Mouse (Mus musculus) myocyte (in vitro differentiated cells): ENCODE results near the gene 1300017J02Rik. TPM values are rescaled to one million over a fixed set of nuclear protein-coding genes. Genes with fewer than 3 reads are reported as not detected.

Experiments used
- H3K27me3 ChIP-seq: one replicate; pipeline ENCODE4 v1.6.1; 2011; ENCODE audit not compliant: control insufficient read depth, insufficient read depth, insufficient read length
- H3K36me3 ChIP-seq: one replicate; pipeline ENCODE4 v1.6.1; 2011; ENCODE audit not compliant: control insufficient read depth, insufficient read depth
- H3K4me2 ChIP-seq: one replicate; pipeline ENCODE4 v1.6.1; 2011; ENCODE audit warnings: low read depth, control low read depth
- H3K4me3 ChIP-seq: one replicate; pipeline ENCODE4 v1.5.1; 2011; ENCODE audit warnings: mild to moderate bottlenecking, control low read depth, moderate library complexity
- H3K79me2 ChIP-seq: one replicate; pipeline ENCODE4 v1.6.1; 2011; ENCODE audit not compliant: control insufficient read depth, insufficient read depth
- H3ac ChIP-seq: one replicate; pipeline ENCODE4 v1.6.1; 2011; ENCODE audit not compliant: control insufficient read depth, insufficient read length
- CEBPB ChIP-seq: IDR thresholded peaks from 2 replicates; pipeline ENCODE4 v1.6.1; 2011; ENCODE audit warnings: mild to moderate bottlenecking, moderate library complexity; ENCODE audit not compliant: poor library complexity, insufficient read depth, severe bottlenecking
- E2F4 ChIP-seq: IDR thresholded peaks from one replicate; pipeline ENCODE4 v1.6.1; 2011; ENCODE audit warnings: mild to moderate bottlenecking, control low read depth, moderate library complexity; ENCODE audit not compliant: insufficient read depth
- MAX ChIP-seq: IDR thresholded peaks from one replicate; pipeline ENCODE4 v1.6.1; 2011; ENCODE audit warnings: low read depth, mild to moderate bottlenecking, control low read depth
- MYOD1 ChIP-seq, 3 experiments: IDR thresholded peaks; one replicate each; pipeline ENCODE4 v1.6.1; 2011; ENCODE audit warnings: control low read depth in 2 of 3, low read depth in 2 of 3, mild to moderate bottlenecking in 2 of 3, moderate library complexity in 1 of 3; ENCODE audit not compliant: insufficient read length in 2 of 3, control insufficient read depth in 1 of 3
- MYOG ChIP-seq, 3 experiments: IDR thresholded peaks; one replicate each; pipeline ENCODE4 v1.6.1; 2011; ENCODE audit warnings: control low read depth in 2 of 3, low read depth in 2 of 3, mild to moderate bottlenecking in 2 of 3; ENCODE audit not compliant: insufficient read length in 2 of 3, control insufficient read depth in 1 of 3, insufficient read depth in 1 of 3
- POLR2A ChIP-seq: IDR thresholded peaks from one replicate; pipeline ENCODE4 v1.6.1; 2011; ENCODE audit warnings: low read depth, mild to moderate bottlenecking, control low read depth, moderate library complexity; ENCODE audit not compliant: insufficient read length
- POLR2AphosphoS2 ChIP-seq: IDR thresholded peaks from one replicate; pipeline ENCODE4 v1.6.1; 2011; ENCODE audit warnings: low read depth, control low read depth; ENCODE audit not compliant: insufficient read length
- REST ChIP-seq: IDR thresholded peaks from one replicate; pipeline ENCODE4 v1.6.1; 2011; ENCODE audit warnings: mild to moderate bottlenecking, control low read depth, moderate library complexity; ENCODE audit not compliant: insufficient read depth, insufficient read length
- SRF ChIP-seq: IDR thresholded peaks from one replicate; pipeline ENCODE4 v1.6.1; 2011; ENCODE audit warnings: low read depth; ENCODE audit not compliant: control insufficient read depth, insufficient read length
- TCF12 ChIP-seq: IDR thresholded peaks from one replicate; pipeline ENCODE4 v1.6.1; 2011; ENCODE audit warnings: mild to moderate bottlenecking, control low read depth; ENCODE audit not compliant: poor library complexity, insufficient read depth, severe bottlenecking
- TCF3 ChIP-seq: IDR thresholded peaks from one replicate; pipeline ENCODE4 v1.6.1; 2011; ENCODE audit warnings: low read depth, control low read depth; ENCODE audit not compliant: insufficient read length
- USF1 ChIP-seq: IDR thresholded peaks from one replicate; pipeline ENCODE4 v1.6.1; 2011; ENCODE audit warnings: low read depth, mild to moderate bottlenecking, control low read depth, moderate library complexity
- polyA plus RNA-seq: library from polyadenylated mRNA; unstranded; fragments of >200 nt; fragmentation: generic; extraction: Trizol; gene quantifications from one replicate; pipeline ENCODE4 v1.2.1, GENCODE M21; 2012; ENCODE audit warnings: missing spikeins

The 1300017J02Rik gene
- polyA plus RNA-seq, 1 experiment = 0.17 TPM

GRCm38 (mm10) chr9:103212654-103213420, 92.0 kb downstream of the 1300017J02Rik start:
- no peak overlapping the region for H3K4me2 ChIP-seq
- H3K27me3 ChIP-seq = peaks cover 21% of the 10 kb centered on the region
- TF ChIP-seq MYOG (IDR thresholded peaks at IDR 0.05; ENCODE audit: control insufficient read depth in 1 of 3, insufficient read depth in 1 of 3, insufficient read length in 2 of 3, low read depth in 2 of 3) = no peak
- TF ChIP-seq POLR2AphosphoS2 = no peak
- TF ChIP-seq POLR2A = no peak
- no peak for TF ChIP-seq E2F4
- TF ChIP-seq CEBPB = no peak
- TF ChIP-seq TCF3 = no peak
- no peak for TF ChIP-seq SRF
- no peak for TF ChIP-seq USF1
- no peak for TF ChIP-seq REST
- TF ChIP-seq MYOD1 (IDR thresholded peaks at IDR 0.05; ENCODE audit: control insufficient read depth in 1 of 3, insufficient read length in 2 of 3, low read depth in 2 of 3) = no peak
- TF ChIP-seq TCF12 = no peak
- no peak for TF ChIP-seq MAX
- no peak overlapping the region for H3ac ChIP-seq
- no peaks in the 10 kb centered on the region for H3K79me2 ChIP-seq
- no peaks in the 10 kb centered on the region for H3K36me3 ChIP-seq
- no peak overlapping the region for H3K4me3 ChIP-seq

GRCm38 (mm10) chr9:103208802-103209423, 96.0 kb downstream of the 1300017J02Rik start:
- Histone ChIP-seq H3K27me3 (peaks cover 11% of the 10 kb centered on the region), H3K36me3 (no peaks in the 10 kb centered on the region), H3K79me2 (no peaks in the 10 kb centered on the region), H3K4me2 (no peak overlapping the region), H3ac (no peak overlapping the region), H3K4me3 (no peak overlapping the region)
- TF ChIP-seq POLR2A (no peak), SRF (no peak), CEBPB (no peak)

GRCm38 (mm10) chr9:103207846-103208245, 97.0 kb downstream of the 1300017J02Rik start:
- Histone ChIP-seq H3K4me3 (no peak overlapping the region), H3K79me2 (no peaks in the 10 kb centered on the region), H3K36me3 (no peaks in the 10 kb centered on the region), H3K27me3 (peaks cover 11% of the 10 kb centered on the region), H3ac (no peak overlapping the region), H3K4me2 (peak overlapping the region; percentile 6)
- TF ChIP-seq E2F4 (no peak), CEBPB (no peak), TCF12 (no peak), SRF (no peak), REST (no peak), POLR2AphosphoS2 (no peak), USF1 (no peak), TCF3 (no peak), MYOG (IDR thresholded peaks at IDR 0.05; ENCODE audit: control insufficient read depth in 1 of 3, insufficient read depth in 1 of 3, insufficient read length in 2 of 3, low read depth in 2 of 3) (no peak), MYOD1 (IDR thresholded peaks at IDR 0.05; ENCODE audit: control insufficient read depth in 1 of 3, insufficient read length in 2 of 3, low read depth in 2 of 3) (no peak), MAX (no peak), POLR2A (no peak)

- H3K4me3 ChIP-seq = no peak overlapping the region
- peaks cover 5% of the 10 kb centered on the region for H3K79me2 ChIP-seq
- H3K27me3 ChIP-seq = peaks cover 4% of the 10 kb centered on the region
- no peaks in the 10 kb centered on the region for H3K36me3 ChIP-seq
- TF ChIP-seq SRF (no peak), MYOG (IDR thresholded peaks at IDR 0.05; ENCODE audit: control insufficient read depth in 1 of 3, insufficient read depth in 1 of 3, insufficient read length in 2 of 3, low read depth in 2 of 3) (no peak), CEBPB (no peak), POLR2AphosphoS2 (no peak), TCF3 (no peak), POLR2A (no peak), MYOD1 (IDR thresholded peaks at IDR 0.05; ENCODE audit: control insufficient read depth in 1 of 3, insufficient read length in 2 of 3, low read depth in 2 of 3) (no peak), USF1 (no peak), TCF12 (no peak), E2F4 (no peak), REST (no peak), MAX (no peak)
- no peak overlapping the region for H3ac ChIP-seq
- H3K4me2 ChIP-seq = no peak overlapping the region
These were observed 99.1 kb downstream of the 1300017J02Rik start for GRCm38 (mm10) chr9:103205786-103206185.
